Mouse (Mus musculus): Measurements from ENCODE around the gene Sytl3. TPM values are rescaled to one million over a fixed set of nuclear protein-coding genes. Genes with fewer than 3 reads are reported as not detected.
"Not testable (repeated sequence)": the region's sequence is repeated elsewhere in the genome, so short reads cannot be mapped to it uniquely, and the experiment has no call there.

Gene Sytl3
- polyA plus RNA-seq, 1 experiment: 0.14 TPM

DNA sequence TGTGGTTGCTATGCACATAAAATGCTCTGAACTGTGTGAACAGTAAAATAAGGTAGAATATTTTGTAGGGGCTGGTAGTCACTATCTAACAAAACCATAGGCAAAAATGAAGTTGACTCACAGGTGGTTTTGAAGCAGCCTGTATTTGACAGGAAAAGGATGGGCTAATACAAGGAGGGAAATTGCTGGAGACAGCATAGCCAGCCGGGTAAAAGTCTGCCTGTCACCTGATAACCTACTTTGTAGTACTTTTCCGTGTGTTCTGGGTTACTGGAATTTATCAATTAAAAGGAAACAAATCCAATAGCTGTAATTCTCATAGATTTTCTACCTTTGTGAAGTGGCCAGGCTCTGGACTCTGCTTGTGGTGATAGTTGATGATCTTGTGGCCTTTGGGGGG is 54.6 kb downstream of the Sytl3 start:
- not testable (repeated sequence) for H3K4me3 ChIP-seq (ENCODE audit: insufficient read depth, poor library complexity, severe bottlenecking); H3K79me2 ChIP-seq (ENCODE audit: control insufficient read depth, insufficient read depth); H3K27me3 ChIP-seq (ENCODE audit: control insufficient read depth, insufficient read depth, insufficient read length); H3ac ChIP-seq (ENCODE audit: control insufficient read depth, insufficient read length, low read depth); H3K79me3 ChIP-seq (ENCODE audit: low read depth); H3K36me3 ChIP-seq (ENCODE audit: control insufficient read depth, insufficient read depth)

DNA sequence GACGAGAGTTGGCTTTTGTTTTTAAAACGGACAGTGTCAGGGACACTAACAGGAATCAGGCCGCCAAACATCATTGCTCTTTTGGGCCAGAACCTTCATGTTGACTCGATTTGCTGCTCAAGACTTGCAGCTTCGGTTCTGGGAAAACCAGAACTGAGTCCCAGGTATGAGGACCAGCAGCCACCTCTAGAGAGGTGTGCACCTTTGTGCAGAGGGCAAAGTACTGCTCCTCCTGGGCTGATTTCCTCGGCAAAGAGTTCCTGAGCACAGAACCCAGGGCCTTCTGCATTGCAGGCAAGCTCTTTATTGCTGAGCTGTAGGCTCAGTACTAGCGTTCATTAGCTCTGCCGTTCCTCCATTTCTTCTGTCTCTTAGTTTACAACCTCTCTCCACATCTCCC is 55.1 kb downstream of the Sytl3 start:
- not testable (repeated sequence) for H3K4me3 ChIP-seq (ENCODE audit: insufficient read depth, poor library complexity, severe bottlenecking); H3ac ChIP-seq (ENCODE audit: control insufficient read depth, insufficient read length, low read depth); H3K36me3 ChIP-seq (ENCODE audit: control insufficient read depth, insufficient read depth); H3K79me3 ChIP-seq (ENCODE audit: low read depth); H3K27me3 ChIP-seq (ENCODE audit: control insufficient read depth, insufficient read depth, insufficient read length); H3K79me2 ChIP-seq (ENCODE audit: control insufficient read depth, insufficient read depth)

DNA sequence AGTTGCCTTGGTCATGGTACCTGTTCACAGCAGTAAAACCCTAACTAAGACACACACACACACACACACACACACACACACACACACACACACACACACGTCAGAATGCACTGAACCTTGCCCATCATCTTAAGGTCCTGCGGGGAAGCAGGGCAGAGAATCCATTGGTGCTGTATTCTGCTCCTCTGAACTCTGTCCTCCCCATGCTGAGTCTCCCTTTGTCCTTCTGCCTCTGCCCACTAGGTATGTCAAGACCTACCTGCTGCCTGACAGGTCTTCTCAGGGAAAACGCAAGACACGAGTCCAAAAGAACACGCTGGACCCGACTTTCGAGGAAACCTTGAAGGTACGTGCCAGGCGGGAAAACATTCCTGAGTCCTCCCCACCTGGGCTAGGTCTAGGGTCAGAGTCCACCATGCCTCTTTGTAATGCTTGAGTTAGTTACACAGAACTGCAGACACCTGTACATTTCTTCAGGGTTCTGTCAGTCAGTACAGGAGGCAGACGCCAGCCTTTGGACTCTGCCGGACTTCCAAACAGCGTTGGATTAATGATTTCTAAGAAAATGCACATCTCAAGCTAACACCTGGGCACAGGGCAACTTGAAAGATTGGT is 69.2 kb downstream of the Sytl3 start:
- H3K4me3 ChIP-seq (ENCODE audit: insufficient read depth, poor library complexity, severe bottlenecking): no peak overlapping the region
- no peaks in the 10 kb centered on the region for H3K79me2 ChIP-seq (ENCODE audit: control insufficient read depth, insufficient read depth)
- TF ChIP-seq MAX (IDR thresholded peaks at IDR 0.05): no peak
- no peak for TF ChIP-seq FOSL1 (IDR thresholded peaks at IDR 0.05; ENCODE audit: insufficient read depth, low read length, poor library complexity, severe bottlenecking)
- TF ChIP-seq CTCF (IDR thresholded peaks at IDR 0.05; ENCODE audit: control insufficient read depth, insufficient read depth, insufficient read length): no peak
- no peak for TF ChIP-seq USF1 (IDR thresholded peaks at IDR 0.05; ENCODE audit: low read depth)
- TF ChIP-seq CEBPB (IDR thresholded peaks at IDR 0.05; ENCODE audit: low read depth): no peak
- TF ChIP-seq MYOG (IDR thresholded peaks at IDR 0.05; ENCODE audit: control insufficient read depth, extremely low read depth, insufficient read length): no peak
- TF ChIP-seq MYOD1 (IDR thresholded peaks at IDR 0.05; ENCODE audit: control insufficient read depth, insufficient read length, low read depth): no peak
- H3K36me3 ChIP-seq (ENCODE audit: control insufficient read depth, insufficient read depth): no peaks in the 10 kb centered on the region
- no peaks in the 10 kb centered on the region for H3K27me3 ChIP-seq (ENCODE audit: control insufficient read depth, insufficient read depth, insufficient read length)
- H3K79me3 ChIP-seq (ENCODE audit: low read depth): no peaks in the 10 kb centered on the region
- H3ac ChIP-seq (ENCODE audit: control insufficient read depth, insufficient read length, low read depth): no peak overlapping the region

DNA sequence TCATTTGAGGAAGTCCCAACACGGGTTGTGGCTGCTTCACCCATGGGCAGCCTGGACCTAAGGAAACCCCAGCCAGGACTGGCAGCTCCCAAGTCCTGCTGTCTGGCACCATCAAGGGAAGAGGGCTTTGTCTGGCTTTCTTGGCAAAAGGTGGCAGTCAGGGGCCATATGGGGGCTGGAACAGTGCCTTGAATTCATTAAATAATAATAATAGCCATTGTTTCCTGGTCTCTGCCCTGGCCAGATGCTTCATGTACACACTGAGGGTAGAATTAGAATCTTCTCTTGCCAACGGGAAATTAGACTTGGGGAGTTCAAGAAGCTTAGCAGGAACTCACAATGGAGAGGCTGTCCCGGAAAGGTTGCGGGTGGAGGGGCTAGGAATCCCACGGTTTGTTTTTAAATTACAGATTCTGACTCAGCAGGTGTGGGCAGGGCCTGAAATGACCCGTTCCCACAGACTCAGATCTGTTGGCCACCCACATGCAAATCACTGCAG is 70.4 kb downstream of the Sytl3 start:
- TF ChIP-seq MYOG (IDR thresholded peaks at IDR 0.05; ENCODE audit: control insufficient read depth, extremely low read depth, insufficient read length): no peak
- no peak for TF ChIP-seq MYOD1 (IDR thresholded peaks at IDR 0.05; ENCODE audit: control insufficient read depth, insufficient read length, low read depth)
- TF ChIP-seq FOSL1 (IDR thresholded peaks at IDR 0.05; ENCODE audit: insufficient read depth, low read length, poor library complexity, severe bottlenecking): no peak
- TF ChIP-seq CTCF (IDR thresholded peaks at IDR 0.05; ENCODE audit: control insufficient read depth, insufficient read depth, insufficient read length): no peak
- TF ChIP-seq MAX (IDR thresholded peaks at IDR 0.05): no peak
- no peak for TF ChIP-seq CEBPB (IDR thresholded peaks at IDR 0.05; ENCODE audit: low read depth)
- Histone ChIP-seq H3ac (ENCODE audit: control insufficient read depth, insufficient read length, low read depth) (no peak overlapping the region), H3K79me2 (ENCODE audit: control insufficient read depth, insufficient read depth) (no peaks in the 10 kb centered on the region), H3K79me3 (ENCODE audit: low read depth) (no peaks in the 10 kb centered on the region), H3K4me3 (ENCODE audit: insufficient read depth, poor library complexity, severe bottlenecking) (no peak overlapping the region), H3K27me3 (ENCODE audit: control insufficient read depth, insufficient read depth, insufficient read length) (no peaks in the 10 kb centered on the region), H3K36me3 (ENCODE audit: control insufficient read depth, insufficient read depth) (no peaks in the 10 kb centered on the region)

DNA sequence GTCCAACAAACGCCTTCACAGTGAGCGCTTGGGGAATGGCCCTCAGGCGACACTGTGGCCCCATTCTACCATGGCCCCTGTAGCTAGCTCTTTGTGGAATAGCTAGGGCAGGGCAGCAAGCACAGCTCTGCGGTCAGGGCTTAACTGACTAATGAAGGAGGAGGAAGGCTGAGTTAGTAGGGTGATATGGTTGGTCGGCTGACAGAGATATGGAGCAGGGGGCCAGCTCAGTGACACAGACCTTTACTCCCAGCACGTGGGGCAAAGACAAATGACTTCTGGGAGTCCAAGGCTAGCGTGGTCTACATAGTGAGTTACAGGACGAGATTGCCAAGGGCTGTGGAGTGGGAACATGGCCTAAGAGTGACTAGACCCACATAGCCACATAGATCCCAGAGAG is 72.2 kb downstream of the Sytl3 start:
- H3K27me3 ChIP-seq (ENCODE audit: control insufficient read depth, insufficient read depth, insufficient read length): no peaks in the 10 kb centered on the region
- no peak overlapping the region for H3K4me3 ChIP-seq (ENCODE audit: insufficient read depth, poor library complexity, severe bottlenecking)
- no peaks in the 10 kb centered on the region for H3K36me3 ChIP-seq (ENCODE audit: control insufficient read depth, insufficient read depth)
- TF ChIP-seq MAX (IDR thresholded peaks at IDR 0.05) (no peak), CEBPB (IDR thresholded peaks at IDR 0.05; ENCODE audit: low read depth) (no peak), USF1 (IDR thresholded peaks at IDR 0.05; ENCODE audit: low read depth) (no peak), MYOD1 (IDR thresholded peaks at IDR 0.05; ENCODE audit: control insufficient read depth, insufficient read length, low read depth) (no peak), CTCF (IDR thresholded peaks at IDR 0.05; ENCODE audit: control insufficient read depth, insufficient read depth, insufficient read length) (no peak), MYOG (IDR thresholded peaks at IDR 0.05; ENCODE audit: control insufficient read depth, extremely low read depth, insufficient read length) (no peak), FOSL1 (IDR thresholded peaks at IDR 0.05; ENCODE audit: insufficient read depth, low read length, poor library complexity, severe bottlenecking) (no peak)
- no peaks in the 10 kb centered on the region for H3K79me3 ChIP-seq (ENCODE audit: low read depth)
- no peaks in the 10 kb centered on the region for H3K79me2 ChIP-seq (ENCODE audit: control insufficient read depth, insufficient read depth)
- H3ac ChIP-seq (ENCODE audit: control insufficient read depth, insufficient read length, low read depth): no peak overlapping the region

DNA sequence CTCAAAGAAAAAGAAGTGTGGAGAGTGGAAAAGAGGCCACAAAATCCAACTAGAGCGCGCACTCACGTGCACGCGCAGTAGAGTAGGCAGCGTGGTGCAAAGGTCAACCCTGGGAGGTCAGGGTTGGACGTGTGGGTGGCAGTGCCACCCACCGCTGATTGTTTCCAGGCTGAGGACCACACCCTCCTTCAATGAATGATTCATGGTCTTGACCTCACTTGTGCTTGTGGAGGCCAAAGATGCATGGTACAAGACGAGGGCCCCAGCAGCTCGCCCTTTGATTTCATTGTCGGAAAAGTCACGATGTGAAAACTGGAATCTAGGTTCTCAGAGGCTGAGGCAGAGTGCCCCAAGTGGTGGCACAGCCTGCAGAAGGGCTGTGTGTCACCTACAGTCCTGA is 72.7 kb downstream of the Sytl3 start:
- Histone ChIP-seq H3K27me3 (ENCODE audit: control insufficient read depth, insufficient read depth, insufficient read length) (no peaks in the 10 kb centered on the region), H3ac (ENCODE audit: control insufficient read depth, insufficient read length, low read depth) (no peak overlapping the region), H3K4me3 (ENCODE audit: insufficient read depth, poor library complexity, severe bottlenecking) (no peak overlapping the region), H3K79me3 (ENCODE audit: low read depth) (no peaks in the 10 kb centered on the region), H3K79me2 (ENCODE audit: control insufficient read depth, insufficient read depth) (no peaks in the 10 kb centered on the region), H3K36me3 (ENCODE audit: control insufficient read depth, insufficient read depth) (no peaks in the 10 kb centered on the region)
- TF ChIP-seq FOSL1 (IDR thresholded peaks at IDR 0.05; ENCODE audit: insufficient read depth, low read length, poor library complexity, severe bottlenecking) (no peak), CEBPB (IDR thresholded peaks at IDR 0.05; ENCODE audit: low read depth) (no peak), MYOD1 (IDR thresholded peaks at IDR 0.05; ENCODE audit: control insufficient read depth, insufficient read length, low read depth) (no peak), USF1 (IDR thresholded peaks at IDR 0.05; ENCODE audit: low read depth) (no peak), MYOG (IDR thresholded peaks at IDR 0.05; ENCODE audit: control insufficient read depth, extremely low read depth, insufficient read length) (no peak), CTCF (IDR thresholded peaks at IDR 0.05; ENCODE audit: control insufficient read depth, insufficient read depth, insufficient read length) (no peak), MAX (IDR thresholded peaks at IDR 0.05) (no peak)
